In genomic region chr2:20901916-20902315, GRCm38 (mm10) we compare ENCODE assay signal across 36 mouse cellular contexts.
"Had no signal": no experiment of that assay in that cellular context is flagged by ENCODE, and none has a peak within 500 bp of the region (broad histone marks: within the 10 kb centered on the region; RNA-seq: fewer than 3 reads in every experiment).

No protein-coding gene starts in this region.

- ATAC-seq: hindbrain, embryonic 16.5 days; hindbrain, postnatal 0 days; inflammation-experienced regulatory T-cells, adult 6 months; intestine, embryonic 15.5 days; intestine, embryonic 16.5 days; intestine, postnatal 0 days had no signal

- DNase-seq: heart, adult 18-20 months; heart, adult 2 months; heart, postnatal 10 days; heart, postnatal 14 days; heart, postnatal 36 days; heart, postnatal 4 days; kidney, adult 11 months; kidney, adult 18-20 months; kidney, adult 2 months; kidney, adult 8-10 months; kidney, adult 9 months; kidney, postnatal 10 days; kidney, postnatal 14 days; kidney, postnatal 25 days; kidney, postnatal 36 days; kidney, postnatal 4 days; layer of hippocampus, adult 9-11 months had no signal

- H3K4me3 ChIP-seq: heart, adult 2 months; heart, embryonic 10.5 days; heart, embryonic 12.5 days; heart, embryonic 13.5 days; heart, embryonic 15.5 days; hindbrain, embryonic 10.5 days; hindbrain, embryonic 12.5 days; hindbrain, embryonic 13.5 days; hindbrain, embryonic 15.5 days; intestine, embryonic 15.5 days; kidney, embryonic 15.5 days; layer of hippocampus, adult 2 months had no signal

- H3K27me3 ChIP-seq: heart, embryonic 12.5 days; heart, embryonic 13.5 days; heart, embryonic 15.5 days; hindbrain, embryonic 12.5 days; hindbrain, embryonic 13.5 days; hindbrain, embryonic 15.5 days; intestine, embryonic 15.5 days; kidney, embryonic 15.5 days had no signal

- H3K4me2 ChIP-seq: heart, embryonic 11.5 days; heart, embryonic 12.5 days; heart, embryonic 13.5 days; heart, embryonic 15.5 days; hindbrain, embryonic 12.5 days; hindbrain, embryonic 13.5 days; hindbrain, embryonic 14.5 days; hindbrain, embryonic 15.5 days; intestine, embryonic 15.5 days; kidney, embryonic 15.5 days had no signal

- H3K27ac ChIP-seq: heart, adult 2 months; heart, embryonic 10.5 days; heart, embryonic 13.5 days; heart, embryonic 15.5 days; hindbrain, embryonic 10.5 days; hindbrain, embryonic 12.5 days; hindbrain, embryonic 13.5 days; hindbrain, embryonic 14.5 days; hindbrain, embryonic 15.5 days; hindbrain, postnatal 0 days; intestine, embryonic 15.5 days; kidney, embryonic 15.5 days; kidney, postnatal 0 days; layer of hippocampus, adult 2 months had no signal

- H3K9ac ChIP-seq: heart, embryonic 12.5 days; heart, embryonic 13.5 days; heart, embryonic 15.5 days; hindbrain, embryonic 12.5 days; hindbrain, embryonic 13.5 days; hindbrain, embryonic 14.5 days; hindbrain, embryonic 15.5 days; intestine, embryonic 15.5 days; kidney, embryonic 15.5 days had no signal

- H3K4me1 ChIP-seq: hindbrain, embryonic 10.5 days; hindbrain, embryonic 12.5 days; intestine, embryonic 15.5 days; kidney, embryonic 15.5 days had no signal

- H3K9me3 ChIP-seq: heart, embryonic 10.5 days; heart, embryonic 12.5 days; heart, embryonic 13.5 days; heart, embryonic 15.5 days; hindbrain, embryonic 10.5 days; hindbrain, embryonic 12.5 days; hindbrain, embryonic 13.5 days; hindbrain, embryonic 15.5 days; intestine, embryonic 15.5 days; kidney, embryonic 15.5 days had no signal

- H3K36me3 ChIP-seq: heart, embryonic 10.5 days; heart, embryonic 15.5 days; hindbrain, embryonic 12.5 days; hindbrain, embryonic 15.5 days; intestine, embryonic 15.5 days; kidney, embryonic 15.5 days had no signal
